Mouse (Mus musculus): ENCODE measurements around the gene Haghl.
A peak's percentile ranks its signal among the peaks of the same experiment; 100 is the strongest.

The Haghl gene

GRCm38 (mm10) chr17:25785281-25785745 is at the start of gene Haghl:
TSS of gene Haghl (minus strand) at chr17:25785673.
- peak; percentile 97 for DNase-seq (ENCODE audit: low spot score)

- no peak for DNase-seq (ENCODE audit: low spot score)
These were observed 49.2 kb upstream of the Haghl start for GRCm38 (mm10) chr17:25834595-25835222.

GRCm38 (mm10) chr17:25833961-25834594 is 48.6 kb upstream of the Haghl start:
- DNase-seq (ENCODE audit: low spot score) = no peak

GRCm38 (mm10) chr17:25833291-25833663 is 47.8 kb upstream of the Haghl start, which contains the start of gene Stub1:
TSS of gene Stub1 (minus strand) at chr17:25833404.
- peak; percentile 93 for DNase-seq (ENCODE audit: low spot score)

- peak; percentile 100 for DNase-seq (ENCODE audit: low spot score)
These were observed 47.2 kb upstream of the Haghl start for GRCm38 (mm10) chr17:25832436-25833290.

- DNase-seq (ENCODE audit: low spot score) = peak; percentile 70
These were observed 46.2 kb upstream of the Haghl start for GRCm38 (mm10) chr17:25831451-25832281.

- no peak for DNase-seq (ENCODE audit: low spot score)
These were observed 45.4 kb upstream of the Haghl start for GRCm38 (mm10) chr17:25830806-25831431.

- no peak for DNase-seq (ENCODE audit: low spot score)
These were observed 44.8 kb upstream of the Haghl start for GRCm38 (mm10) chr17:25830200-25830753.

GRCm38 (mm10) chr17:25829558-25830017 is 44.1 kb upstream of the Haghl start:
- no peak for DNase-seq (ENCODE audit: low spot score)

GRCm38 (mm10) chr17:25828712-25829557 is 43.5 kb upstream of the Haghl start, which contains the start of gene Jmjd8:
TSS of gene Jmjd8 (plus strand) at chr17:25828867.
- DNase-seq (ENCODE audit: low spot score) = peak; percentile 81

- DNase-seq (ENCODE audit: low spot score) = no peak
These were observed 42.7 kb upstream of the Haghl start for GRCm38 (mm10) chr17:25828223-25828594.

GRCm38 (mm10) chr17:25827546-25828222 is 42.2 kb upstream of the Haghl start:
- DNase-seq (ENCODE audit: low spot score) = no peak

- no peak for DNase-seq (ENCODE audit: low spot score)
These were observed 41.5 kb upstream of the Haghl start for GRCm38 (mm10) chr17:25827011-25827410.

GRCm38 (mm10) chr17:25825984-25826570 is 40.6 kb upstream of the Haghl start:
- DNase-seq (ENCODE audit: low spot score) = no peak

- no peak for DNase-seq (ENCODE audit: low spot score)
These were observed 39.8 kb upstream of the Haghl start for GRCm38 (mm10) chr17:25825311-25825710.

GRCm38 (mm10) chr17:25824362-25825142 is 39.1 kb upstream of the Haghl start:
- no peak for DNase-seq (ENCODE audit: low spot score)

GRCm38 (mm10) chr17:25823452-25823851 is 38.0 kb upstream of the Haghl start, which contains the start of gene Wdr24:
TSS of gene Wdr24 (plus strand) at chr17:25823627.
- peak; percentile 69 for DNase-seq (ENCODE audit: low spot score)
